Mouse (Mus musculus) lung, postnatal 0 days (tissue): ENCODE data around the gene Arpp21. TPM values are rescaled to one million over a fixed set of nuclear protein-coding genes. Genes with fewer than 3 reads are reported as not detected.

Source experiments
- ATAC-seq: fragments of 200-750 bp; cut with Nextera tagmentation; 2 replicates; pipeline ENCODE4 v1.8.0; 2017; ENCODE audit warnings: moderate library complexity
- DNase-seq: peaks from one replicate; pipeline ENCODE4 v3.0.0-alpha.2; 2016; ENCODE audit warnings: low spot score
- H3K27ac ChIP-seq: fragments of 300-500 bp; sonication (generic); 2 replicates; pipeline ENCODE4 v1.5.1; 2014; ENCODE audit warnings: antibody characterized with exemption, mild to moderate bottlenecking, low read length, mixed read lengths
- H3K27me3 ChIP-seq: fragments of 300-500 bp; sonication (generic); replicated peaks from 2 replicates; pipeline ENCODE4 v1.6.1; 2014; ENCODE audit warnings: low read length, mixed read lengths; ENCODE audit not compliant: insufficient read depth
- H3K36me3 ChIP-seq: fragments of 300-500 bp; sonication (generic); 2 replicates; pipeline ENCODE4 v1.6.1; 2014; ENCODE audit warnings: low read length, mixed read lengths; ENCODE audit not compliant: insufficient read depth
- H3K4me1 ChIP-seq: fragments of 300-500 bp; sonication (generic); 2 replicates; pipeline ENCODE4 v1.6.1; 2014; ENCODE audit warnings: antibody characterized with exemption, low read depth, low read length, mixed read lengths; ENCODE audit not compliant: insufficient read depth
- H3K4me2 ChIP-seq: fragments of 300-500 bp; sonication (generic); replicated peaks from 2 replicates; pipeline ENCODE4 v1.6.1; 2014; ENCODE audit warnings: low read depth, mild to moderate bottlenecking, low read length, moderate library complexity, mixed read lengths
- H3K4me3 ChIP-seq: fragments of 300-500 bp; sonication (generic); 2 replicates; pipeline ENCODE4 v1.5.1; 2014; ENCODE audit warnings: low read depth, low read length
- H3K9ac ChIP-seq: fragments of 300-500 bp; sonication (generic); replicated peaks from 2 replicates; pipeline ENCODE4 v1.6.1; 2014; ENCODE audit warnings: low read depth, mild to moderate bottlenecking
- H3K9me3 ChIP-seq: fragments of 300-500 bp; sonication (generic); 2 replicates; pipeline ENCODE4 v1.6.1; 2016; ENCODE audit warnings: low read length, mixed read lengths
- CTCF ChIP-seq: IDR thresholded peaks from 2 replicates; pipeline ENCODE4 v1.5.1; 2016; ENCODE audit warnings: antibody characterized with exemption, mild to moderate bottlenecking
- EP300 ChIP-seq: IDR thresholded peaks from 2 replicates; pipeline ENCODE4 v1.6.1; 2016; ENCODE audit warnings: antibody characterized with exemption, mild to moderate bottlenecking, control low read depth
- WGBS: fragments of 180-500 bp; shearing (Covaris S2); extraction: QIAGEN DNeasy Blood & Tissue Kit; methylation state at CpG from one replicate; pipeline ENCODE4 v1.1.7; 2014; 5-methylcytosine and 5-hydroxymethylcytosine counted together
- polyA plus RNA-seq: library from polyadenylated mRNA; unstranded; fragments of >200 nt; fragmentation: Nextera tagmentation; extraction: Ambion mirVana; gene quantifications from 2 replicates; pipeline ENCODE4 v1.2.1, GENCODE M21; 2015

Arpp21 gene
- polyA plus RNA-seq, 1 experiment from 2014 or later, result not detected

GRCm38 (mm10) chr9:112225046-112225445, 10.7 kb downstream of the Arpp21 start:
- Histone ChIP-seq H3K4me3 (no peak overlapping the region), H3K9me3 (no peaks in the 10 kb centered on the region), H3K4me2 (no peak overlapping the region), H3K36me3 (no peaks in the 10 kb centered on the region), H3K27me3 (no peaks in the 10 kb centered on the region), H3K4me1 (no peaks in the 10 kb centered on the region), H3K27ac (no peak overlapping the region), H3K9ac (no peak overlapping the region)
- no peak for DNase-seq
- TF ChIP-seq CTCF, result no peak
- no peak for ATAC-seq
- 62% methylated on average over 2 of the region's 2 CpGs for WGBS

- H3K4me1 ChIP-seq, result no peaks in the 10 kb centered on the region
- H3K36me3 ChIP-seq, result no peaks in the 10 kb centered on the region
- no peak for DNase-seq
- TF ChIP-seq EP300, result no peak
- WGBS, result 75% methylated on average over 8 of the region's 8 CpGs
- ATAC-seq, result no peak
- H3K9ac ChIP-seq, result no peak overlapping the region
- no peaks in the 10 kb centered on the region for H3K27me3 ChIP-seq
- H3K27ac ChIP-seq, result no peak overlapping the region
- H3K4me3 ChIP-seq, result no peak overlapping the region
- no peaks in the 10 kb centered on the region for H3K9me3 ChIP-seq
- no peak overlapping the region for H3K4me2 ChIP-seq
These were observed 16.4 kb downstream of the Arpp21 start for GRCm38 (mm10) chr9:112219372-112219771.

GRCm38 (mm10) chr9:112218237-112218636, 17.5 kb downstream of the Arpp21 start:
- no peaks in the 10 kb centered on the region for H3K36me3 ChIP-seq
- H3K9me3 ChIP-seq, result no peaks in the 10 kb centered on the region
- TF ChIP-seq CTCF (no peak), EP300 (no peak)
- ATAC-seq (no peak), DNase-seq (no peak)
- no peak overlapping the region for H3K4me2 ChIP-seq
- 74% methylated on average over 3 of the region's 3 CpGs for WGBS
- H3K27ac ChIP-seq, result no peak overlapping the region
- no peaks in the 10 kb centered on the region for H3K27me3 ChIP-seq
- H3K9ac ChIP-seq, result no peak overlapping the region
- H3K4me1 ChIP-seq, result no peaks in the 10 kb centered on the region
- no peak overlapping the region for H3K4me3 ChIP-seq

- Histone ChIP-seq H3K4me3 (no peak overlapping the region), H3K27me3 (no peaks in the 10 kb centered on the region), H3K27ac (no peak overlapping the region), H3K4me2 (no peak overlapping the region), H3K9me3 (no peaks in the 10 kb centered on the region), H3K9ac (no peak overlapping the region), H3K4me1 (no peaks in the 10 kb centered on the region), H3K36me3 (no peaks in the 10 kb centered on the region)
- ATAC-seq (no peak), DNase-seq (no peak)
- TF ChIP-seq EP300 (no peak), CTCF (no peak)
- WGBS, result 71% methylated on average over 4 of the region's 4 CpGs
These were observed 18.6 kb downstream of the Arpp21 start for GRCm38 (mm10) chr9:112217161-112217560.

- H3K9me3 ChIP-seq, result no peaks in the 10 kb centered on the region
- no peak overlapping the region for H3K27ac ChIP-seq
- no peaks in the 10 kb centered on the region for H3K36me3 ChIP-seq
- H3K9ac ChIP-seq, result no peak overlapping the region
- ATAC-seq, result no peak
- H3K4me2 ChIP-seq, result no peak overlapping the region
- no peak overlapping the region for H3K4me3 ChIP-seq
- H3K27me3 ChIP-seq, result no peaks in the 10 kb centered on the region
- no peak for TF ChIP-seq CTCF
- no peak for TF ChIP-seq EP300
- 28% methylated on average over 10 of the region's 10 CpGs for WGBS
- no peaks in the 10 kb centered on the region for H3K4me1 ChIP-seq
- DNase-seq, result no peak
These were observed 20.5 kb downstream of the Arpp21 start for GRCm38 (mm10) chr9:112215030-112215806.

- H3K27ac ChIP-seq, result no peak overlapping the region
- 46% methylated on average over 10 of the region's 10 CpGs for WGBS
- H3K27me3 ChIP-seq, result no peaks in the 10 kb centered on the region
- no peaks in the 10 kb centered on the region for H3K9me3 ChIP-seq
- H3K36me3 ChIP-seq, result no peaks in the 10 kb centered on the region
- H3K4me1 ChIP-seq, result no peaks in the 10 kb centered on the region
- ATAC-seq, result no peak
- no peak overlapping the region for H3K4me2 ChIP-seq
- TF ChIP-seq CTCF (no peak), EP300 (no peak)
- H3K9ac ChIP-seq, result no peak overlapping the region
- no peak overlapping the region for H3K4me3 ChIP-seq
- DNase-seq, result no peak
These were observed 22.1 kb downstream of the Arpp21 start for GRCm38 (mm10) chr9:112213411-112214255.
